Mouse (Mus musculus): ENCODE data around the gene Psma7. TPM values are rescaled to one million over a fixed set of nuclear protein-coding genes. Genes with fewer than 3 reads are reported as not detected.

Gene Psma7
- polyA plus RNA-seq, 1 experiment, result 38.5 TPM

DNA sequence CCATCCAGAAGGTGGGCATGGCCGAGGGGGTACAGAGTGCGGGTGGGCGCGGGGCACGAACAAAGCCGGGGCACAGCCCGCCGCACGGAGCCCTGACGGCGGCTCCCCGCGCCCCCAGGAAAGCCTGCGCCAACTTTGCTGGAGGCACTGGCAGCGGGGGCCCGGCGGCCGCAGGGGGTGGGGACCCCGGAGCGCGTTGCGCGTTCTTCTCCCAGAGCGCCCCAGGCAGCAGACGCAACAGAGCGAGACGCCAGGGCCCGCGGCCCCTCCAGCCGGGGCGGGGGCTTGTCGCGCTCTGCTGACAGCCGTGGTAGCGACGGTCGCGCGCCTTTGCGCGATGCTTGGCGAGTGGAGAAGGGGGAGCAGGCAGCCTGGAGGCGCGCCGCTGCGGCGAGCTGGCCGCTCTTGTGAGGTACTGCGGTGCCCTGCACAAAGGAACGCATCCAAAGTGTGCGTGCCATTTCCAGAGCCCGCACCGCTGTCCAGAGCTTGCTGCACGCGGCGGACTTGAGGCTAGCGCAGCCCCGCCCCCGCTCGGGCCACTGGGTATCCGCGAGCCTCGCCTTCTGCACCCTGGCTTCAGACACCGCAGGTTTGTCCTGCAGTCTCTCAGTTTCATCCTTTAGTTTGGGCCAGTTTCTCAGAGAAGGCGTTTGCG, 754 bp upstream of the Psma7 start:
- Histone ChIP-seq H3K36me3 (ENCODE audit: control insufficient read depth, insufficient read depth, low read length) (no peaks in the 10 kb centered on the region; the same call in 1 of the 2 replicates), H3K4me1 (ENCODE audit: control insufficient read depth, insufficient read depth, low read length) (peaks cover 13% of the 10 kb centered on the region), H3K27me3 (ENCODE audit: control insufficient read depth, insufficient read depth, low read length) (no peaks in the 10 kb centered on the region), H3K4me3 (ENCODE audit: control insufficient read depth, low read depth, low read length) (peak overlapping the region; percentile 85), H3K27ac (ENCODE audit: control insufficient read depth, insufficient read depth, low read depth, low read length) (peak overlapping the region; percentile 70; the same call in 1 of the 2 replicates)
- TF ChIP-seq POLR2A (IDR thresholded peaks at IDR 0.05; ENCODE audit: control insufficient read depth, low read depth, low read length) (no peak; the same call in 1 of the 2 replicates), CTCF (IDR thresholded peaks at IDR 0.05; ENCODE audit: control insufficient read depth, insufficient read depth, insufficient replicate concordance, low read depth, low read length) (no peak)

DNA sequence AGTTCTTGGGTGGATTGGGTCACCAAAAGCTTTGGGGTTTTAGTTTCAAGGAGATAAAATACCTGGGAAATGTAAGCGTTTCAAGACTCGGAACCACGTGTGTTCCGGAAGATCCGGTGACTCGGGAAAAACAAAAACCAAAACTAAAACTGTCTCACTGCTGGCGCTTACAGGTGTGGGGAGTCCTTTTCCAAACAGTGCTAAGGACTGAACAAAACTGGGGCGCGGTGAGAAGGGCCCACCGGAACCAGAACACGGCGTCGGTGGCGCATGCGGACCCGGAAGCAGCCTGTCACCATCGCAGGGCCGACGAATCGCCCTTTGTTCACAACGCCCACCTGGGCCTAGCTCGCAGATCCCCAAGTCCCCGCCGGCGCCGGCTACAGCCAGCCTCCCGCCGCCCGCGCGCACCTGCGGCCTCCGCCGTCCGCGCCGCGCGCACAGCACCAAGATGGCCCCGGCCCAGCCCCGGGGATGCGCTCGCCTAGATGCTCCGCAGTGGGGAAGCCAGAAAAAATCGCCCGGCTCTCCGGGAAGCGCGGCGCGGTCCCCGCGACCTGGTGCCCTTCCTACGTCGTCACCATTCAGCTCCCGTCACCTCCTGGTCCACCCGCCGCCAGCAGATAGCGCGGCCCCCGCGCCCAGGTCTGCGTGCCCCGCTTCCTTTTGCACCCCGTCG, 517 bp downstream of the Psma7 start:
- H3K27ac ChIP-seq (ENCODE audit: control insufficient read depth, insufficient read depth, low read depth, low read length), result peak overlapping the region; percentile 81
- H3K4me3 ChIP-seq (ENCODE audit: control insufficient read depth, low read depth, low read length), result peak overlapping the region; percentile 85
- H3K4me1 ChIP-seq (ENCODE audit: control insufficient read depth, insufficient read depth, low read length), result peaks cover 13% of the 10 kb centered on the region
- H3K36me3 ChIP-seq (ENCODE audit: control insufficient read depth, insufficient read depth, low read length), result no peaks in the 10 kb centered on the region; the same call in 1 of the 2 replicates
- no peaks in the 10 kb centered on the region for H3K27me3 ChIP-seq (ENCODE audit: control insufficient read depth, insufficient read depth, low read length)
- no peak for TF ChIP-seq CTCF (IDR thresholded peaks at IDR 0.05; ENCODE audit: control insufficient read depth, insufficient read depth, insufficient replicate concordance, low read depth, low read length)

DNA sequence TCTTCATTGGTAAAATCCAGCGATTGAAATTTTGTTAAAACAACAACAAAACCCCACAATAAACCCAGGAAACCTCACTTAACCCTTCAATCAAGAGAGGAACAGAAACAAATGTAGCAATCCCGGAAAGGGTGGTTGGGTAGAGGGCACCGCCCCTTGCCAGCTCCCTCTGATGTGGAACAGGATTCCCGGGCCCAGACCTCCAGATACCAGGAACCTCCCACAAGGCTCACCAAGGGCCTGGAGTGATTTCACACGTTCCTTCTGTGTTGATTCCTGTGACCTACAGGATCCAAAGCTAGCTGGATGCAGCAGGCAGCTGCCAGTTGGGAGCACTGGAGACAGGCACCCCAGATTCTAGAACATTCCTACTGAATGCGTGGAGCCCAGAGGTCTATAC, 1.8 kb downstream of the Psma7 start:
- Histone ChIP-seq H3K4me1 (ENCODE audit: control insufficient read depth, insufficient read depth, low read length) (peaks cover 13% of the 10 kb centered on the region), H3K4me3 (ENCODE audit: control insufficient read depth, low read depth, low read length) (no peak overlapping the region), H3K27ac (ENCODE audit: control insufficient read depth, insufficient read depth, low read depth, low read length) (no peak overlapping the region), H3K27me3 (ENCODE audit: control insufficient read depth, insufficient read depth, low read length) (no peaks in the 10 kb centered on the region), H3K36me3 (ENCODE audit: control insufficient read depth, insufficient read depth, low read length) (no peaks in the 10 kb centered on the region; the same call in 1 of the 2 replicates)
- TF ChIP-seq CTCF (IDR thresholded peaks at IDR 0.05; ENCODE audit: control insufficient read depth, insufficient read depth, insufficient replicate concordance, low read depth, low read length), result no peak
- TF ChIP-seq POLR2A (IDR thresholded peaks at IDR 0.05; ENCODE audit: control insufficient read depth, low read depth, low read length), result no peak

DNA sequence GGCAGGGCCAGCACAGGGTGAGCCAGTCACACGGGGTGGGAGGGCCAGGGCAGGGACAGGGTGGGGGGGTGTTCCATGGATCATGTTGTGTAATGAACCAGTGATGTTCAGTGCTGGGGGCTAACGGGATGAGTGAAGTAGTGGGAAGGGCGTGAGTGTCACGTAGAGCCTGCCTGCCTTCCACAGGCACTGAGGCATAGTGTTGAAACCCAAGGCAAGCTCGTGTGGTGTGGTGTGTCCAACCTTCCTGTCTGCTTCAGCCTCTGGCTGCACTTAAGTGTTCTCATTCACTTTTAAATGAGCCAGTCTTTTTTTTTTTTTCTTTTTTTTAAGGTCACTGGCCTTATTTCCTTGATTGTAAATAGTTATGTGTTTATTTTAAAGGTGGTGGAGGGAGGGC, 7.5 kb downstream of the Psma7 start:
- no peak overlapping the region for H3K27ac ChIP-seq (ENCODE audit: control insufficient read depth, insufficient read depth, low read depth, low read length)
- H3K4me1 ChIP-seq (ENCODE audit: control insufficient read depth, insufficient read depth, low read length), result no peaks in the 10 kb centered on the region; the same call in 1 of the 2 replicates
- H3K27me3 ChIP-seq (ENCODE audit: control insufficient read depth, insufficient read depth, low read length), result no peaks in the 10 kb centered on the region
- H3K36me3 ChIP-seq (ENCODE audit: control insufficient read depth, insufficient read depth, low read length), result peaks cover 5% of the 10 kb centered on the region
- TF ChIP-seq CTCF (IDR thresholded peaks at IDR 0.05; ENCODE audit: control insufficient read depth, insufficient read depth, insufficient replicate concordance, low read depth, low read length), result no peak
- TF ChIP-seq POLR2A (IDR thresholded peaks at IDR 0.05; ENCODE audit: control insufficient read depth, low read depth, low read length), result no peak
- H3K4me3 ChIP-seq (ENCODE audit: control insufficient read depth, low read depth, low read length), result no peak overlapping the region

DNA sequence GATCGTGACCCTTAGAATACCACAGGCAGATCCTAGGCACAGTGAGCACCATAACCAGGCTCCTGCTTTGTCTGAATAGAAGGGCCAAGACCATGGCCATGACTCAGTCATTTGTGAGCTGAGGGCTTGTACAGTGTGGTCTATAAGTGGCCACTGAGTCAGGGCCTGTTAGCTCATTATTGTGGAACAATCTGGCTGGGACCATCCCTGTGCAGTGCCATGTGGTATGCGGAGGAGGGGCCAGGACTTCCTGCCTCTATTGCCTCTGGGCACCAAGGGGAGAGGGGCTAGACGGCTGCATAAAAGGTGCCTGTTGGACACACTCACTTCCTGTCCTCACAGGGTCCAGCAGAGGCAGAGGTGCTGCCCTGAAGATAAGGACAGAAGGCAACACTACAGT, 8.3 kb downstream of the Psma7 start:
- Histone ChIP-seq H3K27me3 (ENCODE audit: control insufficient read depth, insufficient read depth, low read length) (no peaks in the 10 kb centered on the region), H3K36me3 (ENCODE audit: control insufficient read depth, insufficient read depth, low read length) (peaks cover 5% of the 10 kb centered on the region), H3K27ac (ENCODE audit: control insufficient read depth, insufficient read depth, low read depth, low read length) (no peak overlapping the region), H3K4me1 (ENCODE audit: control insufficient read depth, insufficient read depth, low read length) (no peaks in the 10 kb centered on the region; the same call in 1 of the 2 replicates), H3K4me3 (ENCODE audit: control insufficient read depth, low read depth, low read length) (no peak overlapping the region)
- TF ChIP-seq CTCF (IDR thresholded peaks at IDR 0.05; ENCODE audit: control insufficient read depth, insufficient read depth, insufficient replicate concordance, low read depth, low read length) (no peak), POLR2A (IDR thresholded peaks at IDR 0.05; ENCODE audit: control insufficient read depth, low read depth, low read length) (no peak)

DNA sequence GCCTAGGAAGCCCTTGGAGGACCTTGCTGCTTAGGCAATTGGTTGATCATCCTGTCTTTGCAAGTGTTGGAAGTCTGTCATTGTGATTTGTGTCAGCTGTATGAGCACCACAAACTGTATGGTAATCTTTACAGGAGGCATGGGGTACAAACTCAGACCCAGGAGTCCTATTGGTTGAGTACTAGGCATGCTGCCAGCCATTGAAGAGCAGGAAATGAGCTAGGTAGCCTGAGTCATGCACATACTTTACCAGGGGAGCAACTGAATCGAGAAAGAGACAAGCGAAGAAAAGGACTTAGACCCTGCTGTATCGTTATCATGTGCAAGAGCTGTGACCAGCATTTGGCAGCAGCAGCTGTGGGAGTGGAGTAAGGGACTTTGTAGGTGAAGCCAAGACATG, 9.3 kb downstream of the Psma7 start:
- Histone ChIP-seq H3K36me3 (ENCODE audit: control insufficient read depth, insufficient read depth, low read length) (peaks cover 5% of the 10 kb centered on the region), H3K4me3 (ENCODE audit: control insufficient read depth, low read depth, low read length) (no peak overlapping the region), H3K27me3 (ENCODE audit: control insufficient read depth, insufficient read depth, low read length) (no peaks in the 10 kb centered on the region), H3K4me1 (ENCODE audit: control insufficient read depth, insufficient read depth, low read length) (no peaks in the 10 kb centered on the region; the same call in 1 of the 2 replicates), H3K27ac (ENCODE audit: control insufficient read depth, insufficient read depth, low read depth, low read length) (no peak overlapping the region)
- no peak for TF ChIP-seq CTCF (IDR thresholded peaks at IDR 0.05; ENCODE audit: control insufficient read depth, insufficient read depth, insufficient replicate concordance, low read depth, low read length)
- no peak for TF ChIP-seq POLR2A (IDR thresholded peaks at IDR 0.05; ENCODE audit: control insufficient read depth, low read depth, low read length)

DNA sequence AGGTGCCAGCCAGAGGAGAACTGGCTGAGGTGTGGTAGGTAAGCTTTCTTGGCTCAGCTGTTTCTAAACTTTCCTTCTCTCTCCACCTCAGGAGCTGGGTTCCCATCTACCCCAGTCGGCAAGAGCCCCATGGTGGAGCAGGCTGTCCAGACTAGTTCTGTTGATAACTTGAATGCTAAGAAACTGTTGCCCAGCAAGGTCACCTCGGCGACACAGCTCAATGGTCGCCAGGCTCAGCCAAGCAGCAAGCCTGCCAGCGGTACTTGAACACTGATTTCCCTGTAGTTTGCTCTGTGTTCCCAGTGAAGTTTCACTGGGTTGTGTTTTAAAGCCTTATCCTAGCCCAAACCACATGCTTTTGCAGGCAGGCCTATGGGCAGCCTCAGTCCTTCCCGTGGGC, 11.0 kb downstream of the Psma7 start:
- peaks cover 5% of the 10 kb centered on the region for H3K36me3 ChIP-seq (ENCODE audit: control insufficient read depth, insufficient read depth, low read length)
- H3K27me3 ChIP-seq (ENCODE audit: control insufficient read depth, insufficient read depth, low read length), result no peaks in the 10 kb centered on the region
- TF ChIP-seq CTCF (IDR thresholded peaks at IDR 0.05; ENCODE audit: control insufficient read depth, insufficient read depth, insufficient replicate concordance, low read depth, low read length) (no peak), POLR2A (IDR thresholded peaks at IDR 0.05; ENCODE audit: control insufficient read depth, low read depth, low read length) (no peak)
- peak overlapping the region; percentile 4; the same call in 1 of the 2 replicates for H3K4me3 ChIP-seq (ENCODE audit: control insufficient read depth, low read depth, low read length)
- peaks cover 2% of the 10 kb centered on the region; the same call in 1 of the 2 replicates for H3K4me1 ChIP-seq (ENCODE audit: control insufficient read depth, insufficient read depth, low read length)
- H3K27ac ChIP-seq (ENCODE audit: control insufficient read depth, insufficient read depth, low read depth, low read length), result no peak overlapping the region; the same call in 1 of the 2 replicates
